Mouse (Mus musculus) heart, postnatal 36 days (tissue): ENCODE measurements around the gene Degs1. TPM values are rescaled to one million over a fixed set of nuclear protein-coding genes. Genes with fewer than 3 reads are reported as not detected.
"Not testable (repeated sequence)": the region's sequence is repeated elsewhere in the genome, so short reads cannot be mapped to it uniquely, and the experiment has no call there.

Source experiments
- DNase-seq, 2 experiments: peaks; one replicate each; pipeline ENCODE4 v3.0.0; 2021 to 2022
- intact Hi-C: fragments of 180-260 bp; cut with DNase I; formaldehyde crosslinking; loops from one replicate; pipeline ENCODE4 v1.15.1; 2025
- total RNA-seq, 2 experiments: library from RNA; stranded (reverse); gene quantifications; 2 replicates each; pipeline ENCODE4 v1.2.3; 2021

The Degs1 gene
- 10 to 100 TPM; 59.2 to 60.7 TPM for total RNA-seq

DNA sequence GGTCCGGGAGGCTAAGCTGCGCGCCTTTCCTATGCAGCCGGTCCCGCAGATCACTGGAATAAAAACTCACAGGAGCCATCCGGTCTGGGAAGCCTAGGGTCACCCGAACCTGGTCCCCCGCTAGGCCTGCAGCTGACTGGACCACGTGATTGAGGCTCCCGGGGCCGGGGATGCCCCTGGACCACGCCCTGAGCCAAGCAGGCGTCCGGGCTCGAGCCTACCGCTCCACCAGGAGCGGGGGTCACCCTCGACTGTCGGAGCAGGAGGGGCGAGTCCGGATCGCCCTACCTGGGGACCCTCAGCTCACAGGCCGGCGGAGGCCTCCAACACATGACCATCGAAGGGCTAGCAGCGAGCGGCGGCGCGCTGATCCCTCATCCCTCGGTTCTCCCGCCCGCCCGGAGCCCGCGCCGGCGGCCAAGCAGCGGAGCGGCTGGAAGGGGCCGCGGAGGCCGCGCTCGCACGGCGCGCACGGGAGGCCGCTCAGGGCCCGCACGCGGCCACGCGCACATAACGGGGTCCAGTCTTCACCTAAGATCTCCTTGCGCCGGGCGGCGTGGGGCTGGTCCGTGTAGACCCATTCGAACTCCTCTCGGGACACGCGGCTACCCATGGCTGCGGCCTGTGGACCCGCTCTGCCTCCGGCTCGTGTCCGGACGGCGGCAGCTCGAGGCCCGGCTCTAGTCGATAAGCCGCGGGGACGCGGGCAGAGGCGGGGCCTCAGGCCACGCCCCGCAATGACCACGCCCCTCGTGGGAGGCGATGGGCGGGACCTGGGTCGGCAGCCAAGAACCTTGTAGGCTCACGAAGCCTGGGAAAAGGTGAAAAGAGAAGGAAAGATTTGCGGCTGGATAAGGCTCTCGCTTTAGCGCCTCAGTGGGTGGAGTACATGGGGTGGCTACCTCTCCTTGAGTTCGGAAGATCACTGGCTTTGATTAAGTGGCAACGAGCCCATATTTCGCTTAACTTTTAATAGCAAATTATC lies at the start of gene Degs1:
Gene Degs1, minus strand, starts transcription at position 714 of the 985 bp plus-strand sequence.
- peak; percentile 99 to 100 for DNase-seq
- intact Hi-C loops = loop anchor here (2.0 to 10.0 kb wide), 3 partner anchors 58 to 438 kb away; partner anchors contain the start of genes Fbxo28 and Lbr

DNA sequence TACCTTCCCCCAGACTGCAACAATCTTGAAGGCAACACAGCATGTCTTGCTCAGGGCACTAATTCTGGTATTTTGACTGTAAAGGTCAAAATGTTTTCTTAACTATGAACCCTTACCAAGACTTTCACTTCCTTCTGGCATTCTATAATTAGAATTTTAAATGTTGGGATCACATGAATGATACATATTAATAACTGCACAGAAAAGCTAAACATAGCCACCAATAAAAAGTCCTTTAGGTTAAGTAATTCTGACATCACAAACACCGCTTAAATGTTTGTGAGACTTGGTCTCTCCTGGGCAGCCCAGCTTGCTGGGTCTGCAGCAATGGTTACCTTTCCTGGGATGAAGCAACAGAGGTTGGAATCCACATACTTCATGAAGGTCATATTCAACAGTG lies 43.3 kb upstream of the Degs1 start:
- no peak for DNase-seq
- intact Hi-C loops = no loop called here

DNA sequence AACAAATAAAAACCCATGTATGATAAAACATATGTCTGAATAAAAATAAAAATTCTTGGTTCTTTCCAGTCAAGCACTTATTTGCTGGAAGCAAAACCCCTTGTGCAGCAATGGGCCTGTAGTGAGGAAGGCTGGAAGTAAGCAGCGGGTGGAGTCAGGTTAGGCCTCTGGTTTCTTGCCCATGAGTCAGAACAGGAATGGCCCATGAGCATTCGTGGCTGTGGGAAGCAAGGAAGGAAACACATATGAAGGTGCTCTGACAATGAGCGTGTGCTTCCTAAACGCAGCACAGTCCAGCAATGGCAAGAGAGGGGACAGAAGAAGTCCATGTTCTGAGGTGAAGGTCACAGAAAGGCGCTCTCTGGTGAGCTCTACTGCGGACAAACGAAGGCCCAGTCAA lies 41.9 kb upstream of the Degs1 start:
- DNase-seq = no peak
- intact Hi-C loops = no loop called here

- intact Hi-C loops = no loop called here
- no peak for DNase-seq
Measured at GRCm38 (mm10) chr1:182323139-182323538, 40.5 kb upstream of the Degs1 start.

GRCm38 (mm10) chr1:182314201-182314600 lies 31.6 kb upstream of the Degs1 start:
- DNase-seq = no peak
- intact Hi-C loops = no loop called here

GRCm38 (mm10) chr1:182313181-182313580 lies 30.6 kb upstream of the Degs1 start:
- intact Hi-C loops = no loop called here
- no peak for DNase-seq

DNA sequence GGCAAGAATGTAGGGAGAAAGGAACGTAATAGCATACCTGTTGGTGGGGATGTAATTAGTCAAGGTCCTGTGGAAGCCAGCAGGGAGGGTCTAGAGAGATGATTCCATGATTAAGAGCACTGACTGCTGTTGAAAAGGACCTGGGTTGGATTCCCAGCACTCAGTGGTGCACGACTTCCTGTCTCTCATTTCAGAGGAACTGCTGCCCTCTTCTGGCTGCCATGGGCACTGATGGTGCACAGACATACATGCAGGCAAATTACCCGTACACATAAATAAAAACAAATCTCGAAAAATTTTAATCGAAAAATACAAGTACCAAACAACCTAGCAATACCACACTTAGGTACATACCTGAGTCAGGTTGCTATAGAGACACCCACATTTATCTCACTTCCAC lies 28.8 kb upstream of the Degs1 start:
- intact Hi-C loops = no loop called here

GRCm38 (mm10) chr1:182310316-182310715 lies 27.7 kb upstream of the Degs1 start:
- intact Hi-C loops = no loop called here
- no peak for DNase-seq

More for the DNA sequence above, 28.8 kb upstream of the Degs1 start:
- DNase-seq = no peak

DNA sequence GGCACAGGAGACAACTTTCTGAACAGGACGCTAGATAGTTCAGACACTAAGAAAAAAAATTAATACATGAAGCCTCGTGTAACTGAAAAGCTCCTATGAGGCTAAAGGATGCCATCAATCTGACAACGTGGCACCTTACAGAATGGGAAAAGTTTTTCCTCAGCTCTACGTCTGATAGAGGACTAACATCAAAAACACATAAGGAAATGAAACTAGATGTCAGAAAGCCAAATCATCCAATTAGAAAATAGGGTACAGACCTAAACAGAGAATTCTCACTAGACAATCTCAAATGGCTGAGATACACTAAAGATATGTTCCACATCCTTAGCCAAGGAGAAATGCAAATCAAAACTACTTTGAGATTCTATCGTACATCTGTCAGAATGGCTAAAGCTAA lies 26.8 kb upstream of the Degs1 start:
- DNase-seq = no peak
- intact Hi-C loops = no loop called here

GRCm38 (mm10) chr1:182302916-182303315 lies 20.3 kb upstream of the Degs1 start:
- DNase-seq = no peak

DNA sequence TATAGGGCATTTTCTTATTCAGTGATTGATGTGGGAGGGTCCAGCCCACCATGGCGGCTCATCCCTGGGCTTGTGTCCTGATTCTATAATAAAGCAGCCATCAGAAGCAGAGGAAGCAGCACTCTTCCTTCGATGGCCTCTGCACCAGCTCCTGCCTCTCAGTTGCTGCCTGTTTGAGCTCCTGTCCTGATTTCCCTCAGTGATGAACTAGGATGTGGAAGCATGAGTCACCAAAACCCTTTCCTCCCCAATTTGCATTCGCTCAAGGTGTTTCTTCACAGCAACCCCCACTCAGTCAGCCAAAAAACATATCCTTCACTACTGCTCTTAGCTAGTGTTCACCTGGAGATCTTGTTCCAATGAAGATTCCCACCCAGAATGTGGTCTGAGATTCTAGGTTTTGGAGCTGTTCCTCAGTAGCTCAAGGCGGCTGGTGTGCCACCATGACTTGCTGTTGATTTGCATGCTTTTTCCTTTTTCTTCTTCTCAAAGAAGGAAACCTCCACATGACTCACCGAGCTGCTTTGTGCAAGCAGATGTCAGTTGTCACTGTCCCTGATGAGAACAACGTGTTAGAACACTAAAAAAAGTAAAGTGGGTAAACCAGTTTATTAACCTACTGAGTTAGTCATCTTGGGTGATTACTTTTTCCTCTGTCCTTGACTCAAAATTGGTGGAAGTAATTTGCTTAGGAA lies 19.7 kb upstream of the Degs1 start:
- no peak for DNase-seq
- intact Hi-C loops = no loop called here

More at GRCm38 (mm10) chr1:182302916-182303315, 20.3 kb upstream of the Degs1 start:
- intact Hi-C loops = no loop called here

GRCm38 (mm10) chr1:182297821-182298220 lies 15.2 kb upstream of the Degs1 start:
- intact Hi-C loops = no loop called here
- no peak for DNase-seq

GRCm38 (mm10) chr1:182297246-182297645 lies 14.6 kb upstream of the Degs1 start:
- DNase-seq = no peak

GRCm38 (mm10) chr1:182296816-182297215 lies 14.2 kb upstream of the Degs1 start:
- intact Hi-C loops = no loop called here
- no peak for DNase-seq

More at GRCm38 (mm10) chr1:182297246-182297645, 14.6 kb upstream of the Degs1 start:
- intact Hi-C loops = no loop called here

DNA sequence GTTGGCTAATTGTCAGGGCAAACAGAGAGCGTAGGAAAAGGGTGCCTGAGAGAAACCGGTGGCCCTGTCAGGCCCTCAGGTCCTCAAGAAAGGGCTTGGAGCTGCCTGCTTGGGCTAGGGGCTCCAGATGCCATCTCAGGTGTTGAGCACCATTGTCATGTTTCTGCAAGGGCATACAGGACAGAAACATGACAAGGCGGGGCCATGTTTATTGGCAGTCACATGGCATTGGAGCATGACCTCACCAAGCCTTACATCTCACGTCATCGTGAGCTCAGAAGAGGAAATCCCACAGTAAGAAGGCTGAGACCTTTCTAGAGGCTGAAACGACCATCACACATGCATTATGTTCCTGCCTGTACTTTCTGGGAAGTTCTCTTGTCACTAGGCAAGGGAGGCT lies 13.5 kb upstream of the Degs1 start:
- intact Hi-C loops = no loop called here
- DNase-seq = no peak

DNA sequence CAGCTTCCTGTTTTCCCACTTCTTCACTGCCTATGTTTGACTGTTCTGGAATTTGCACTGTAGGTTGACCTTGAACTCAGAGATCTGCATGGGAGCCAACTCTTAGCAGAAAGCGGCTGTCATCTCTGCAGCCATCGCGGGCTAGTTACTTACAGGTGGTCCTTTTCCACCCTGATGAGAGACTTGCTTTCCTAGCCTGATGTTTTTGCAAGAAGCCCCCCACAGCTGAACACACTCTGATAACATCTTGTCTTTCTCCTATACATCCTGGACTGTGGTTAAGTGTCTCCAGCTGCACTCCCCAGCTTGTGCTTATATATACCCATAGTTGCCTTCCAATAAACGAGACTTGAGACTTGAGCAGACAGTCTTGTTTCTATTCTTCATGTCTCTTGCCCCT lies 9.7 kb upstream of the Degs1 start:
- DNase-seq = no peak
- intact Hi-C loops = no loop called here

GRCm38 (mm10) chr1:182290741-182291140 lies 8.1 kb upstream of the Degs1 start:
- intact Hi-C loops, DNase-seq: not testable (repeated sequence)

DNA sequence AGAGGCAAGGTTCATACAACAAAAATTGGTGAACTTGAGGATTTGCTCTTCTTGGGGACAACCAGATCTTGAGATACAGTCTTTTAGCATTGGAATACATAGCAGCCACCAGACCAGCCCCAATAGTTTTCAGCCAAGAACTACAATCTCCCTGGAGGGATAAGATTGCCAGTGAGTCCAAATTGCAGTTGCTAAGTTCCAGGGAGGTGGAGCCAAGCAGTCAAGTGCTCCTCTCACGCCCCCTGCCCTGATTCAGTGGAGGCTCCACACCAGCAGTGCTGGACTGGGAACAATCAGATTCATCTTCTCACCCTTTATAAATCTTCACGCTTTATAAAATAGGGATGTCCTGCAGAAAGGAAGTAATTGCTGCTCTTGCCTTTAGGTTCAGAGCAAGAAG lies 7.2 kb upstream of the Degs1 start:
- intact Hi-C loops = loop anchor here (10.0 kb wide), 2 partner anchors 145 to 445 kb away; partner anchors contain the start of gene Lbr
- no peak for DNase-seq

- intact Hi-C loops = loop anchor here (10.0 kb wide), 2 partner anchors 144 to 444 kb away; partner anchors contain the start of gene Lbr
- DNase-seq = no peak
Measured at GRCm38 (mm10) chr1:182288601-182289000, 6.0 kb upstream of the Degs1 start.

DNA sequence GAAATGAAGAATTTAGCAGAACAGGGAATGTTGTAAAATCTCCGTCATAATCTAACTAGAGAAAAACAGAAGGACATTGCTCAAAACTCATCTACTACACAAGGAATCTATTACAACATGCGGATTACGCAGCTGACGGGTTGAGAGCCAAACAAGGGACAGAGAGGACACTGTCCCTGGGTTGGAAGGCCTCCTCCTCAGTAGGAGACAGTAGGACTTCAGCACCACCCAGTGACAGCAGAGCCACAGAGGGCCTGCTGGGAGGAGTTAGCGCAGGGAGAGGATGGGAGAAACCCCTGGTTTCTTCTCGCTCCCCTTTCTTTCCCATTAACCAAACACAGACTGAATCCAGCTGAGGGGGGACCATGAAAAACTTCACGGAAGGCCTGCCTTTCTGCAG lies 5.2 kb upstream of the Degs1 start:
- no peak for DNase-seq
- intact Hi-C loops = loop anchor here (10.0 kb wide), 2 partner anchors 143 to 443 kb away; partner anchors contain the start of gene Lbr

GRCm38 (mm10) chr1:182284795-182285194 lies 2.2 kb upstream of the Degs1 start:
- intact Hi-C loops = loop anchor here (10.0 kb wide), 2 partner anchors 140 to 440 kb away; partner anchors contain the start of gene Lbr
- no peak for DNase-seq
